Mouse (Mus musculus) kidney, postnatal 25 days (tissue): ENCODE measurements at regions not wholly inside any gene's neighbourhood (a gene's known extent, or its start where the extent isn't known, plus 50 kb on each side); places are given as distances from the start of the nearest gene placed in this dataset.

ENCODE experiments used
- DNase-seq, 2 experiments: peaks; one replicate each; pipeline ENCODE4 v3.0.0; 2021; ENCODE audit warnings: mixed read lengths in 2 of 2

DNA sequence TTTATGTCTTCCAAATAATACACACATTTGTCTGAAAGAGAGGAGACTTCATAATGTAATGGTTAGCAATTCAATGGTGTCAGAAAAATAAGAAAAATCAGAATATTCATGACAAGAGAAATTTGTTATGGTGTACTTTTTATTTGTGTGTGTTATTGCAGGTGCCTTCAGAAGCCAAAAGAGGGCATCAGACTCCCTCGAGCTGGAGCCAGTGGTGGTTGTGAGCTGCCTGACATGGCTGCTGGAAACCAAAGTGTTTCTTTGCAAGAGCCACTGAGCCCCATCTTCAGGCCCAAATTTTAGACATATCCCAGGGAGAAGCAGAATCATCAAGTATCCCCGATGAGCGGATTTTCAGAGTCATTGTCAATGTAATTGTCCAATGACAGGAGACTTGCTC, 81.9 kb downstream of the Tm2d3 start:
- peak in 1 of 2 experiments; percentile 19 for DNase-seq

DNA sequence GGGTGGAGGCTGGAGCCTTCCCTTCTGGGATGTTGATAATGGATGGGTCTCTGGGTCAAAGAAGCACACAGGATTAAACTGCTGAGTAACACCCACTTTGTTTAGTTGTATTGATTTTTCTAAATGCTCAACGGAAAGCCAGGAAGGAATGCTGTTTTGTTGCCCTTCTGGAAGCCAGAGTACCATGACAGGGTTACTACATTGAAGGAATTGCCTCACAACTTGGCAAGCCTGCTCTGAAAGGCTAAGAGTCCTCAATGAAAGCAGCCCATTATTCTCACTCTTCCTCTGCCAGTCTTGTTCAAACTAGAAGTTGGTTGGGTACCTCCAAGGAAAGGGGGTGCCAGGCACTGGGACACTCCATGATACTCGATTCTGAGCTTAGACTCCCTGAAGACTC, 83.0 kb downstream of the Tm2d3 start:
- DNase-seq, result no peak

DNA sequence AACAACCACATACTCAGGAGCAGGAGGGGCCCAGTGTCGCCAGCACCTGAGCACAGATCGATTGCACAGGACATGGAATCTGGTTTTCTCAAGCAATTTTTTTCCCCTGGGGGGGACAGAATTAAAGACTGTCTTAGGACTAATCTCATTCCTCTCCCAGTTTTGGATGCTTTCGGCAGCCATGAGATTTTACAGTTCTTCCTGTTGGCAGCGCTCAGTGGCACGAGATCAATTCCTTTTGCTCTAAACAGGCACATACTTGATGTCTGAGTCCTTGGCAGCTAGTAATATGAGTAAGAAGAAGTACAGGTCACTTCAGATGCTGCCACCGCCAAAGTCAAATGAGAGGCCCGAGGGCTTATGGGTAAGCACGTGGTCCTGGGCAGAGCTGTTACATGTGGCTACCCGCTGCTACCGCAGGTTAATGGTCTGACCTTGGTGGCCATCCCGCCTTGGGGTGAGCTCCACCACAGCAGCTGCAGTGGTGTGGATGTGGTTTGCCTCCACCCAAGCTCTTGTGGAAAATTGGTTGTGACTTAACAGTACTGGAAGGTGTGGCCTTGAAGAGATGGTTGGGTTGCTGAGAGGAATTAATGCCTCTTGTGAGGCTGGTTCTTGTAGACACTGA, 83.5 kb downstream of the Tm2d3 start:
- DNase-seq, result no peak

DNA sequence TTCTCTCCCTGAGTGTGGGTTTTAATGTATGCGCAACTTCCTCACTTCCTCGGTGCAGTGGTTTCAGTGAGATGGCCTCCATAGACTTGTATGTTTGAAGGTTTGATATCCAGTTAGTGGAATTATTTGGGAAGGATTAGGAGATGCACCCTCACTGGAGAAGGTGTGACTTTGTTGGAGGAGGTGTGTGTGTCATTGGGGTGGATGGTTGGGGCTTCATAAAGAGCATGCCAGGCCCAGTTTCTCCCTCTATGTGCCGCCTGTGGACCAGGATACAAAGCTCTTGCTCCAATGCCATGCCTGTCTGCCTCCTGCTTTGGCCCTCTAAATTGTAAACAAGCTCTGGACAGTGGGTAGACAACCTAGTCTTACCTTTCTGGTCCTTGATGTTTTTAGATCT, 84.0 kb downstream of the Tm2d3 start:
- no peak for DNase-seq

DNA sequence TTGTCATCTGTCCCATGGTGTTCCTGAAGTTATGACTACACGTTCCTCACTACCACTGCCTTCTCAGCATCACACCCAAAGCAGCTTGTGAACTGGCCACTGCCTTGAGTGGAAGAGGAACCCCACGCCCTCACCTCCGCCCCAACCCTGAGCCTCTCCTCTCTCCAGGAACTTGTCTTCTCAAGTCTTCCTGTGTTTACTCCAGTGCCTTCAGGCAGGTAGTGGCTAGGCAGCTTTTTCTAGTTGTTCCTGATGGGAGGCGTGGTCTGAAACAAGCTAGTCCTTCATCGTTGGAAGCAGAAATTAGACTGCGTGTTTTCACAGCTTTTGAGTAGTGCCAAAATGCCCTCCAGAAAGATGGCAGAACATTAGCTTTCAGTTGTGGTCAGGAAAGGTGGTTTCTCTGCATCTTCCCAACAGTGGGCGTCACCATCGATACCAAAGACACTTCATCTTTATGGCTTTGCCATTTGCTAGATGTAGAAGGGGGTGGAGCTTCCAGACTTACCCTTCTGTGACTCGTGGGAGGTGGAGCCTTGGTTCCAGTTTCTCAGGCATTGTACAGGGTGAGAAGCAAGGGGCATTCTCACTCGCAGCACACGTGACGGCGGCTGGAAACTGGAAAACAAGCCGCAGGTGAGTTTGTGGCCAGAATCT, 81.7 kb upstream of the Pcsk6 start:
- DNase-seq, result no peak

DNA sequence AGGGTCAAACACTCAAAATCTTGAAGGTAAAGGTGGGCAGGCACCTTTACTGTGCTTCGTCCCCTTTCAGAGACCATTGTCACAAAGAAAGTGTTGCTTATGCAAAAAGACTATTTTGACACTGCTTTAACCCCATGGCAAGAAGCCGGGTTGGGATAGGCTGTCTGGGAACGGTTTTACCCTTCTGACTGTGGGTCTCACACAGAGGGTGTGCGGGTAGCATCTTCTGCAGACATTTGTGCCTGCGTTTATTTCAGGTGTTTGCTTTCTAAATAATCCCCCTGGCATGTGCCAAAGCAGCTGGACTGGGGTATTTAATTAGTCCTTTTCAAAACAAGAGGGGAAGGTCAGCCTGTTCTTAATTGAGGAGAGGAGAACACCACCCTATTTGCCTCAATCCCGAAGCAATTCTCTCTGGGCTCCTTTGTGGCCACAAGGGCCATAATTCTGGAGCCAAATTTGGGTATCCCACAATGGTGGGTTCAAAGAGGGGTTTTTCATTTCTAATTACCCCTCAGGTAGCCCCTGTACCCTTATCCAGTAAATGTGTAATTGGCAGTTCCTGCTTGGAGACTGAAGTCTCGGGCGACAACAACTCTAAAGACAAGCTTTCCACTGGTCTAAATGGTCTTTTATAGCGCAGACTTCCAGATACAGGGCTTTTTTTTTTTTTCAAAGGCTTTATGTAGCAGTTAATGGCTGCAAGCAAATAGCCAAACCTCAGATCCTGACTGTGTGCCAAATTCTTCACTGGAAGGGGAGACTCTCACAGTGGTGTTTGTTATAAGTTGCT, 80.8 kb upstream of the Pcsk6 start:
- DNase-seq, result no peak

DNA sequence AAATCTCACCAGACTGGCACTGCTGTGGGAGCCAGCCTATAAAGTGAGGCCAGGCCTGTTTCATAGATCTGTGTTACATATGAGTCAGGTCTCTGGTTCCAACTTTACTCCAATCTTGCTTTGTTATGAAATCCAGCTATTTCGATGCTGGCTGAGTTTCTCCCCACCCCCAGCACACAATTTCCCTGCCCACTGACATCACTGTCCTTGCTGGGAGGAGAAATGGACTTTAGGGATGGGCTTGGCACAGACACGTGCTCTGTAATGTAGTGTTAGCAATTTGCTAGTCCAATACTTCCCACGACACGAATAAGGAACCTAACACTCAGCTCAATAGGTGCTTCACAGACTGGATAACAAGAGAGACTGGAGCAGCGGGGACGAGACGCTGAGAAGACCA, 79.5 kb upstream of the Pcsk6 start:
- DNase-seq, result no peak

DNA sequence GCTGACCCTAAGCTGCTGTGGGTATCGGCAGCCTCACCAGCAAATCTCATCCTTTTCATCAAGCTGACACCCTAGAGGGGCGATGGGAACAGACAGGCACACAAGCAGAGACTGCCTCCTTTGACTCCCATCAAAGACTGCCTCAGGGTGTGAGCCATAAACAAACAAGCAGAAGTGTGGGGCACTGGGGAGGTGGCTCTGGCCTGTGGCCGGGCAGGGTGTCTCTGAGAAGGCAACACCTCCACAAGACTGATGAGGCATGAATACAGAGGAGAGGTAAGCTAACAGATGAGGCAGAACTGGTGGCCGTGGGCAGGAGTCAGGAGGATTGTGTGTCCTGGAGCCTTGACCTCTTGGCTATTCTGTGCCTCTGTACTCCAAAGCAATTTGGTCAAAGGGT, 77.8 kb upstream of the Pcsk6 start:
- DNase-seq, result no peak

DNA sequence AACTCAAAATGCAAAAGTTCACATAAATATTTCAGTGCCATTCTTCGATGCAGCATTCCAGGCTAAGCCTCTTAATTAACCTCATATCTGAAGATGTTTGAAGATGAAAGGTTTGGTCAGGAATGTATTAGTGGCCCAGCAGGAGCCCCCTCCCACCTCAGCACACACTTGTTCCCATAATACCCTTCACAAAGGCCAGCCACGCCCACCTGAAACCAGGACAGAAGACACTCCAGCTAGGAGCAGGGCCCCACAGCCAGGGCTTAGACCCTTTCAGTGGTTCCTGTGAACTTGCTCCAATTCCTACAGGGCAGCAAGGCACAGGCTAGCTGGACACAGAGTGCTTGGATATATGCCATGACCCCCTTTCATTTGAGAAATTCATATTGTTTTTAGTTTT, 74.6 kb upstream of the Pcsk6 start:
- no peak for DNase-seq

DNA sequence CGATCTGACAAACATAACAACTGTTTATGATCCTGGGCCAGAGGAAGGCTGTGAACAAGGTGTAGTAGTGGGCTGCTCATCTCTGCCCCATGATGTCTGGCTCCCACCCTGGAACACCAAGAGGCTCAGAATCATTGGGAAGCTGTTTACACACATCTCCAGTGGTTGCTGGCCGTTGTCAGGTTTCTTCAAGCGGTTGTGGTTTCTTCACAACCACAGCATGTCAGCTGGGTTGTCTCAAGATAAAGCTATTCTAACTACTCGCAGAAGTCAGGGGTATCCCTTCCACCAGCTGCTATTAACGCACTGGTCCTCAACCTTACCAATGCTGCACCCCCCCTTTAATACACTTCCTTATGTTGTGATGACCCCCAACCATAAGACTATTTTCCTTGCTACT, 73.7 kb upstream of the Pcsk6 start:
- DNase-seq, result no peak

DNA sequence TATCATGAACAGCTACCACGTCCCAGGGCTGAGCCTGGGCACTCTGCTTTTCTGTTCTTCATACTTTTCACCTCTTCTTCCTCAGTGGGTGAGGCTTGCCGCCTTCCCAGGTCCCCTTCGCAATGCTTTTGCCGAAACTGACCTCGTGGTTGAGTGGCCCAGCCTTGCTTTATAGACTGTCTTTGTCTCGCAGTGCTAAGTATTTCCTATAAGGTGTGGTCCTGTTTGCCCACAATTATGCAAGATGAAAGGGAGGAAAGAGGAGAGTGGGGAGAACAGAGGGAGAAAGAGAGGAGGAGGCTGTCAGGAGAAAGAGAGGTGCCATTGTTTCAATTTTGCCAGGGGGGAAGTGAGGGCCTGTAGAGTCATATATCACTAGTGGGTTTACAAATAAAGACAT, 71.3 kb upstream of the Pcsk6 start:
- no peak for DNase-seq

DNA sequence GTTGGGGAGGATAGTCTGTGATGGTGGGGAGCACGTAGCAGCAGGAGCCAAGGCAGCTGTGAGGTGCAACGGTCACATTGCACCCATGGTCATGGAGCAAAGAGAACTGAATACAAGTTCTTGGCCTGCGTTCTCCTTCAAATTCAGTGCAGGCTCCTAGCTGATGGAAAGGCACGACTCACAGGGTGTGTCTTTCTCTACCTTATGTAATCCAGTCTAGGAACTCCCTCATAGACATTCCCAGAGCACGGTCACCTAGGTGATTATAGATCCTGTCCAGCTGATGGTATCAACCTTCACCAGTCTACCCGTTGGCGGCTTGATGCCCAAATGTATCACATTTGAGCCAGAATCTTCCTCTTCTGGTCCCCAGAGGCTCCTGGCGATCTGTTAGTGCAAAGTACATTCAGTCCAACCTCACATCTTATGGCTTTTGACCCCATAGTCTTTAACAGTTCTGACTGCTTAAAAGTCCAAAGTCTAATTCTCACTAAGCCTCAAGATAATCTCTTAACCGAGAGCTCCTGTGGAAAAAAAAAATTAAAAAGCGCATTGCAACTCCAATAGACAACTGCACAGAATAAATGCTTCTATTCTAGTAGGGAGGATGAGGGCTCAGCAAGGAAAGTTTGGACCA, 69.2 kb upstream of the Pcsk6 start:
- no peak for DNase-seq

DNA sequence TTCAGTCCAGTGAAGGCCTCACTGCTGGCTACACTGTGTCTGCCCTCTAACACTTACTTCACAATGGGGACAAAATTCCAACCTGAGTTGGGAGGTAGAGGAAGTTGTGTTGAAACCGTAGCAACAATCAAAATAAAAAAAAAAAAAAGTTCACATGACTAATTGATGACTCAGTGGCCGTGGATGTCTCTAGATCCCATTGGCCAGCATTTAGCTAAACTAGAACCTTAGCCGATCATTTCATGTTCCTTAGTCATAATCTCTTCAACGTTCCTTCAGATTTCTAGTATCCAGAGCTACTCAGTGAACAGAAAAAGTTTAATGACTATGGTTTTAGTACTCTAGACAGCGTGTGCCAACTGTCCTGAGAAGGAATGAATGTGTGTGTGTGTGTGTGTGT, 59.2 kb upstream of the Pcsk6 start:
- no peak for DNase-seq

DNA sequence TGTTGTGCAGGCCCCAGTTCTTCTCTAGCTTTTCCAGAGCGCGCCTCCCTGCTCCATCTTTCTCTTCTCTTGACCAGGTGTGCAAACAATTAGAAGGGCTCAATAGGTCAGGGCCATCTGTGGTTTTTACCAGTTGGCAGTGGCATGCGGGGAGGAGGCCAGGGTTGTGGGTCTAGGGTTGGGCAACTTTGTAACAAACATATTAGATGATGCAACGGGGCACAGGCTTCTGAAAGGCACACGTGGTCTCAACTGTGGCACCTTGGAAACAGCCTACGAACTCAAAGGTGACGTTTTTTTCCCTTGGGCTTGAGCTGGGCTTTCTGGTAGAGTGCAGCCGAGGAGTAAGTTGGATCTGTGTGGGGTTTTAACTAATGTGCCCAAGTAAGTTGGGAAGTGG, 58.7 kb upstream of the Pcsk6 start:
- DNase-seq, result no peak

DNA sequence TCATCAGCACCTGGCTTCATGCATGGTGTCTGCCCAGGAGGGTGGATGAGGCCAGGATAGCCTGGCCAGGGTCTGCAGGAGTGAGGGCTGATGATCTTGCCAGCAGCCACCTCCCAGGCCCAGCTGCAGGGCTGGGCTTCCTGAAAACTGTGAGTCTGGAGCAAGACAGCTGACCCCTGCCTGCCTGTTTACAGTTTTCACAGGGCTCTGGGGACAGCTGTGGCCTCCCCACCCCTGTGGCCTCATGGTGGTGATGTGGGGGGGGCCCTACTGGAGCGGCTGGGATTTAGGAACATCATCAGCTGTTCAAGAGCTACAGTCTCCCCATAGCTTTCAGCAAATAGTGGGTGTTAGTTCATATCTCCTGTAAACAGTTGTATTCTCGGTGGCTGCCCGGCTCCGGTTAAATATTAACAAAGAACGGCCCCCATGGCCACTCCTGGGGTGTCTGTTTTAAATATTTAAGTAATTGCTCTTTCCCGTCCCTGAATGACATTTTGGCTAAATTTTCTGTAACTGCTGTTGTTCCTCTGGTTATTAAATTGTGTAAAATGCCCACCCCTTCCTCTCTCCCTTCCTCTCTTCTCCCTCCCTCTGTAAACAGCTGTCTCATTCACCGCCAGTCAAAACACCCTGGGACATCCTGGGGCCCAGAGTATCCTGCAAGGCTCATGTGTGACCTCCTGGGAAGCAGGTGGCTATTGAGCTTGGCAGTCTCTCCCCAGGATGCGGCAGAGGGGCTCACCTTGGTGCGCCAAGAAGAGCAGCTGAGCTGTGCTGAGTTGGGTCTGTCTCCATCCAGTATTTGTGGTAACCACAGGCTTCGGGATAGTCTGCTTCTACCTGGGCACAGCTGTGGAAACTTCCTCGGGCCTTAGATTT, 57.9 kb upstream of the Pcsk6 start:
- DNase-seq, result peak; percentile 17 to 56
